Mouse (Mus musculus) embryonic facial prominence, embryonic 15.5 days (tissue): ENCODE results near the gene Tmem88. TPM values are rescaled to one million over a fixed set of nuclear protein-coding genes. Genes with fewer than 3 reads are reported as not detected.

Experiments used
- ATAC-seq: fragments of 200-750 bp; cut with Nextera tagmentation; 2 replicates; pipeline ENCODE4 v1.8.0; 2017; ENCODE audit warnings: low read depth, moderate TSS enrichment; ENCODE audit not compliant: insufficient number of reproducible peaks, low FRiP score, low TSS enrichment
- H3K27ac ChIP-seq: fragments of 300-500 bp; sonication (generic); replicated peaks from 2 replicates; pipeline ENCODE4 v1.5.1; 2015; ENCODE audit warnings: mild to moderate bottlenecking, inconsistent platforms
- H3K27me3 ChIP-seq: fragments of 300-500 bp; sonication (generic); 2 replicates; pipeline ENCODE4 v1.6.1; 2015; ENCODE audit warnings: inconsistent platforms
- H3K36me3 ChIP-seq: fragments of 300-500 bp; sonication (generic); 2 replicates; pipeline ENCODE4 v1.6.1; 2015; ENCODE audit warnings: mild to moderate bottlenecking, inconsistent platforms
- H3K4me1 ChIP-seq: fragments of 300-500 bp; sonication (generic); 2 replicates; pipeline ENCODE4 v1.6.1; 2015; ENCODE audit warnings: inconsistent platforms
- H3K4me2 ChIP-seq: fragments of 300-500 bp; sonication (generic); replicated peaks from 2 replicates; pipeline ENCODE4 v1.6.1; 2015; ENCODE audit warnings: mild to moderate bottlenecking, inconsistent platforms
- H3K4me3 ChIP-seq: fragments of 300-500 bp; sonication (generic); replicated peaks from 2 replicates; pipeline ENCODE4 v1.5.1; 2015; ENCODE audit warnings: mild to moderate bottlenecking, inconsistent platforms
- H3K9ac ChIP-seq: fragments of 300-500 bp; sonication (generic); 2 replicates; pipeline ENCODE4 v1.6.1; 2015; ENCODE audit warnings: inconsistent platforms
- H3K9me3 ChIP-seq: fragments of 300-500 bp; sonication (generic); replicated peaks from 2 replicates; pipeline ENCODE4 v1.6.1; 2016; ENCODE audit warnings: inconsistent platforms
- WGBS: fragments of 180-500 bp; shearing (Covaris S2); methylation state at CpG from one replicate; pipeline ENCODE4 v1.1.7; 2015; 5-methylcytosine and 5-hydroxymethylcytosine counted together
- polyA plus RNA-seq: library from polyadenylated mRNA; unstranded; fragments of >200 nt; fragmentation: Nextera tagmentation; extraction: Ambion mirVana; gene quantifications from 2 replicates; pipeline ENCODE4 v1.2.1, GENCODE M21; 2015

Gene Tmem88
- 19.5 and 20.0 TPM in 2 replicates for polyA plus RNA-seq

- no peak for ATAC-seq
- Histone ChIP-seq H3K27ac (peak within 1 kb of the TSS; percentile 99), H3K4me2 (peak within 1 kb of the TSS; percentile 33), H3K36me3 (peaks cover 36% of the 10 kb centered on the region), H3K9me3 (no peaks in the 10 kb centered on the region), H3K4me1 (peaks cover 50% of the 10 kb centered on the region), H3K9ac (no peak within 1 kb of the TSS), H3K27me3 (no peaks in the 10 kb centered on the region), H3K4me3 (peak within 1 kb of the TSS; percentile 77)
- WGBS = 14% methylated on average over 16 of the region's 16 CpGs
Measured at GRCm38 (mm10) chr11:69398059-69398458, at the start of gene Tmem88. TSS of gene Tmem88 (minus strand) at chr11:69398234.

DNA sequence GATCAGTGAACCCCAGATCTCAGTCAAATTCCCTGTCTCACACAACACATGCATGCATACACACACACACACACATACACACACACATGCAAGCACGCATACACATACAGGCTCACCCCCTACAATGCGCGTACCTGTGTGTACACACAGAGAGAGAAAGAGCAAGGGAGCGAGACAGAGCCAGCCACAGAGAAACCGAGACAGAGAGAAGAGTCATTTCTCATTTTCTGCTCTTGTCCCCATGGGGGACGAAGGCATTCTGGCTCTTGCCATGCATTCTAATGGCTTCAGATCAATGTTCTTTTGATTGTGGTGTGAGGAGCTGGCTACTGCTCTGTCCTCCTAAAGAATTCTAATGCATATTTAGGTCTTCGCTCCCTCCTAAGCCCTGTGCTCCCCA, 49.3 kb upstream of the Tmem88 start:
- H3K27me3 ChIP-seq = no peaks in the 10 kb centered on the region
- H3K9ac ChIP-seq = no peak overlapping the region
- no peak overlapping the region for H3K4me3 ChIP-seq
- no peak overlapping the region for H3K4me2 ChIP-seq
- no peaks in the 10 kb centered on the region for H3K9me3 ChIP-seq
- H3K27ac ChIP-seq = no peak overlapping the region
- peaks cover 8% of the 10 kb centered on the region for H3K4me1 ChIP-seq
- WGBS = 78% methylated on average over 7 of the region's 7 CpGs
- no peak for ATAC-seq
- H3K36me3 ChIP-seq = no peaks in the 10 kb centered on the region

GRCm38 (mm10) chr11:69443328-69443727, 45.3 kb upstream of the Tmem88 start:
- H3K9me3 ChIP-seq = no peaks in the 10 kb centered on the region
- ATAC-seq = no peak
- no peaks in the 10 kb centered on the region for H3K27me3 ChIP-seq
- H3K4me2 ChIP-seq = no peak overlapping the region
- H3K27ac ChIP-seq = 0 out of 2 replicates have a peak overlapping the region, but pooled peaks have one; percentile 30
- H3K4me1 ChIP-seq = no peaks in the 10 kb centered on the region
- H3K36me3 ChIP-seq = no peaks in the 10 kb centered on the region
- H3K9ac ChIP-seq = no peak overlapping the region
- H3K4me3 ChIP-seq = no peak overlapping the region
- 24% methylated on average over 5 of the region's 5 CpGs for WGBS

- Histone ChIP-seq H3K36me3 (no peaks in the 10 kb centered on the region), H3K27ac (no peak overlapping the region), H3K4me1 (peaks cover 4% of the 10 kb centered on the region), H3K4me3 (no peak overlapping the region), H3K27me3 (no peaks in the 10 kb centered on the region), H3K4me2 (no peak overlapping the region), H3K9ac (no peak overlapping the region), H3K9me3 (no peaks in the 10 kb centered on the region)
- ATAC-seq = no peak
- WGBS = 39% methylated on average over 3 of the region's 3 CpGs
Measured at GRCm38 (mm10) chr11:69437291-69437690, 39.3 kb upstream of the Tmem88 start.

GRCm38 (mm10) chr11:69433189-69433588, 35.2 kb upstream of the Tmem88 start:
- no peaks in the 10 kb centered on the region for H3K27me3 ChIP-seq

GRCm38 (mm10) chr11:69432640-69432982, 34.6 kb upstream of the Tmem88 start:
- Histone ChIP-seq H3K27me3 (no peaks in the 10 kb centered on the region), H3K4me2 (0 out of 2 replicates have a peak overlapping the region, but pooled peaks have one; percentile 36), H3K36me3 (no peaks in the 10 kb centered on the region), H3K9ac (no peak overlapping the region), H3K4me3 (no peak overlapping the region), H3K4me1 (peaks cover 21% of the 10 kb centered on the region), H3K27ac (no peak overlapping the region), H3K9me3 (no peaks in the 10 kb centered on the region)
- no peak; the same call in 1 of the 2 replicates for ATAC-seq
- 61% methylated on average over 11 of the region's 11 CpGs for WGBS

More at GRCm38 (mm10) chr11:69433189-69433588, 35.2 kb upstream of the Tmem88 start:
- 56% methylated on average over 6 of the region's 6 CpGs for WGBS
- no peak overlapping the region for H3K27ac ChIP-seq
- peak; percentile 51; the same call in 1 of the 2 replicates for ATAC-seq
- no peak overlapping the region for H3K9ac ChIP-seq
- no peaks in the 10 kb centered on the region for H3K9me3 ChIP-seq
- no peak overlapping the region for H3K4me3 ChIP-seq
- no peak overlapping the region for H3K4me2 ChIP-seq
- peaks cover 21% of the 10 kb centered on the region for H3K4me1 ChIP-seq
- H3K36me3 ChIP-seq = no peaks in the 10 kb centered on the region

GRCm38 (mm10) chr11:69431829-69432639, 34.0 kb upstream of the Tmem88 start:
- H3K27me3 ChIP-seq = no peaks in the 10 kb centered on the region
- no peak overlapping the region for H3K4me3 ChIP-seq
- peak; percentile 60 for ATAC-seq
- H3K36me3 ChIP-seq = no peaks in the 10 kb centered on the region
- peak overlapping the region; percentile 36 for H3K4me2 ChIP-seq
- no peak overlapping the region for H3K27ac ChIP-seq
- no peak overlapping the region for H3K9ac ChIP-seq
- H3K4me1 ChIP-seq = peaks cover 21% of the 10 kb centered on the region
- 34% methylated on average over 11 of the region's 11 CpGs for WGBS
- H3K9me3 ChIP-seq = no peaks in the 10 kb centered on the region

DNA sequence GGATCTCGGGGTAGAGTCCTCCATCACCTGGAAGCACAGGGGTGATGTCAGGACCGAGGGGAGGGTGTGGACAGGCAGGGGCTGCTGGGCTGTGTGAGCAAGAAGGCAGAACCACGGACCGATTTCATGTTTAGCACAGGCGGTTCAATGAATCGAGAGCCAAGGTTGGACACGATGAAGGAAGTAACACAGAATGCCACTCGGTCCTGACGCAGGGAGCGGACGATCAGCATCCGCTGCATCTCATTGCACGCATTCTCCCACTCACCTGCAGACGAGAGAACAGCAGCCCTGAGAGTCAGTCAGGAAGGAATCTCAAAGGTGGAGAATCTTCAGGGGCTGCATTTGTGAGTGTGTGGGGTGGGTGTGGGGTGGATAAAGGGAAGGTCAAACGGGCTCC, 32.6 kb upstream of the Tmem88 start:
- ATAC-seq = no peak
- no peak overlapping the region for H3K4me2 ChIP-seq
- WGBS = 91% methylated on average over 15 of the region's 15 CpGs

DNA sequence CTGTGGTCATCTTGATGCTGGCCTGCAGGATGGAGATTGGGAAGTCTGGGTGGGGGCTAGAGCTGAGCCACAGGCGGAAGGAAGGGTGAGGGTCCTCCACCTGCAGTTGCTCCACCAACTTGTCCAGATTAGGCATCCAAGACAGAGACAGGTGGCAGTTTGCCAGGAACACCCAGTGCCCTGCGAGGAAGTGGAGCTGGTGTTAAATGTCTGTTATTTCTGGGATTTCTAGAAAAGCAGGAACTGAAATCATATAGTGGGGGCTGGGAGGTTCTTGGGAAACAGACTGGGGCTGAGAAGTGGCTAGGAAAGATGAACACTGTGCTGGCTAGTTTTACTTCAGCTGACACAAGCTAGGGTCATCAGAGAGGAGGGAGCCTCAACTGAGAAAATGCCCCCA, 31.3 kb upstream of the Tmem88 start:
- no peak for ATAC-seq
- 22% methylated on average over 2 of the region's 2 CpGs for WGBS
- H3K27ac ChIP-seq = peak overlapping the region; percentile 55; the same call in 1 of the 2 replicates
- no peak overlapping the region for H3K4me3 ChIP-seq
- no peaks in the 10 kb centered on the region for H3K36me3 ChIP-seq
- H3K27me3 ChIP-seq = no peaks in the 10 kb centered on the region
- H3K9me3 ChIP-seq = no peaks in the 10 kb centered on the region
- no peak overlapping the region for H3K9ac ChIP-seq
- peaks cover 21% of the 10 kb centered on the region for H3K4me1 ChIP-seq
- H3K4me2 ChIP-seq = no peak overlapping the region

More for the DNA sequence above, 32.6 kb upstream of the Tmem88 start:
- peaks cover 21% of the 10 kb centered on the region for H3K4me1 ChIP-seq
- no peaks in the 10 kb centered on the region for H3K27me3 ChIP-seq
- H3K27ac ChIP-seq = no peak overlapping the region
- H3K9me3 ChIP-seq = no peaks in the 10 kb centered on the region
- no peak overlapping the region for H3K9ac ChIP-seq
- H3K4me3 ChIP-seq = no peak overlapping the region
- no peaks in the 10 kb centered on the region for H3K36me3 ChIP-seq

DNA sequence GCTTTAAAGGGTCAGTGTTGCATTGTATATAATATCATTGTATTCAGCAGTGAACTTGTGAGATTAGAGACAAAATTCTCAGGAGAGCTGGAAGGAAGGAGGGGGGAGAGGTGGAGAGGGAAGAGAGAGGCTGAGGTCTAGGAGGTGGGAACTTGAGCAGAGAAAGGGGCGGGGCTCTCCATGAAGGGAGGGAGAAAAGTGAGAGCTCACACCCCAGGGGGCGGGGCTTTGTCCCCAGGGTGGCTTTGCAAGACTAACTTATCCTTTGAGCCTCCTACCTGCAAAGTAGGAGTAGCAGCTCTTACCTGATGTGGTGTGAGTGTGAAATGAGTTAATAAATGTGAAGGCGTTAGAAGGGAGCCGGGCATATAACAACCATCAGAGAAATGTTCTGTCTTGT, 30.7 kb upstream of the Tmem88 start:
- H3K9me3 ChIP-seq = no peaks in the 10 kb centered on the region
- peak overlapping the region; percentile 55; the same call in 1 of the 2 replicates for H3K27ac ChIP-seq
- H3K27me3 ChIP-seq = no peaks in the 10 kb centered on the region
- no peak overlapping the region for H3K4me2 ChIP-seq
- H3K4me1 ChIP-seq = peaks cover 21% of the 10 kb centered on the region
- no peaks in the 10 kb centered on the region for H3K36me3 ChIP-seq
- 27% methylated on average over 4 of the region's 4 CpGs for WGBS
- no peak overlapping the region for H3K9ac ChIP-seq
- ATAC-seq = no peak
- no peak overlapping the region for H3K4me3 ChIP-seq

- no peak overlapping the region for H3K9ac ChIP-seq
- no peaks in the 10 kb centered on the region for H3K36me3 ChIP-seq
- no peak overlapping the region for H3K4me3 ChIP-seq
- 79% methylated on average over 2 of the region's 2 CpGs for WGBS
- no peak overlapping the region for H3K4me2 ChIP-seq
- H3K9me3 ChIP-seq = no peaks in the 10 kb centered on the region
- peaks cover 19% of the 10 kb centered on the region for H3K27me3 ChIP-seq
- ATAC-seq = no peak
- H3K27ac ChIP-seq = no peak overlapping the region
- H3K4me1 ChIP-seq = peaks cover 17% of the 10 kb centered on the region
Measured at GRCm38 (mm10) chr11:69426246-69426645, 28.2 kb upstream of the Tmem88 start.

DNA sequence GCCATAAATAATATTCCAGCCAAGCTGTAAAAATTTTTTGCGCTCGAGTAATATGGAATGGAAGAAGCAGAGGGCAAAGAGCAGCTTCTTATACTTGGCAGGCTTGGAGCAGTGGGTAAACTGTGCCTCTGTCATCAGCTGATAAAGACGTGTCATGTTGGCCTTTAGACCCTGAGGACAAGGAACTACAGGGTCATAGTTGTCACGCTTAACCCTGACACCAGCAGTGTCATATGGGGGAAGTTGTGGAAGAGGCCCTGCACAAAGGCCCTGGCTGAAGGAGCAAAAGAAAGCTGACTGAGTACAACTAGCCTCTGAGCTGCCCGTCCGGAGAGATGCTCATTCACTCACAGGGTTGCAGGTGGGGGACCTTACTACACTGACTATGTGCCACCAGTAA, 25.9 kb upstream of the Tmem88 start:
- no peaks in the 10 kb centered on the region for H3K36me3 ChIP-seq
- WGBS = 63% methylated on average over 6 of the region's 6 CpGs
- no peak overlapping the region for H3K9ac ChIP-seq
- no peak overlapping the region for H3K4me3 ChIP-seq
- peaks cover 33% of the 10 kb centered on the region for H3K4me1 ChIP-seq
- no peak overlapping the region for H3K27ac ChIP-seq
- no peak overlapping the region for H3K4me2 ChIP-seq
- peaks cover 24% of the 10 kb centered on the region for H3K27me3 ChIP-seq
- ATAC-seq = no peak
- H3K9me3 ChIP-seq = no peaks in the 10 kb centered on the region
